Mouse (Mus musculus) embryonic facial prominence, embryonic 11.5 days (tissue): ENCODE measurements around the gene Spata6. TPM values are rescaled to one million over a fixed set of nuclear protein-coding genes. Genes with fewer than 3 reads are reported as not detected.
A peak's percentile ranks its signal among the peaks of the same experiment; 100 is the strongest.

Experiments used
- ATAC-seq: fragments of 200-750 bp; cut with Nextera tagmentation; replicated peaks from 2 replicates; pipeline ENCODE4 v1.8.0; 2017; ENCODE audit warnings: low read depth; ENCODE audit not compliant: insufficient number of reproducible peaks, low FRiP score, low TSS enrichment
- DNase-seq: peaks from one replicate; pipeline ENCODE4 v3.0.0-alpha.2; 2015; ENCODE audit warnings: low spot score
- H3K27ac ChIP-seq: fragments of 300-500 bp; sonication (generic); replicated peaks from 2 replicates; pipeline ENCODE4 v1.5.1; 2014; ENCODE audit warnings: mild to moderate bottlenecking, low read depth, low read length, control low read depth
- H3K27me3 ChIP-seq: fragments of 300-500 bp; sonication (generic); 2 replicates; pipeline ENCODE4 v1.6.1; 2014; ENCODE audit warnings: mild to moderate bottlenecking, low read length, moderate library complexity, mixed read lengths; ENCODE audit not compliant: control insufficient read depth, insufficient read depth
- H3K36me3 ChIP-seq: fragments of 300-500 bp; sonication (generic); replicated peaks from 2 replicates; pipeline ENCODE4 v1.6.1; 2014; ENCODE audit warnings: low read depth, mild to moderate bottlenecking, low read length, moderate library complexity, mixed read lengths; ENCODE audit not compliant: control insufficient read depth, insufficient read depth
- H3K4me1 ChIP-seq: fragments of 300-500 bp; sonication (generic); 2 replicates; pipeline ENCODE4 v1.6.1; 2014; ENCODE audit warnings: low read length, mixed read lengths; ENCODE audit not compliant: control insufficient read depth, insufficient read depth
- H3K4me2 ChIP-seq: fragments of 300-500 bp; sonication (generic); 2 replicates; pipeline ENCODE4 v1.6.1; 2014; ENCODE audit warnings: low read depth, mild to moderate bottlenecking, control low read depth, low read length, moderate library complexity
- H3K4me3 ChIP-seq: fragments of 300-500 bp; sonication (generic); 2 replicates; pipeline ENCODE4 v1.5.1; 2014; ENCODE audit warnings: low read depth, low read length, control low read depth
- H3K9ac ChIP-seq: fragments of 300-500 bp; sonication (generic); replicated peaks from 2 replicates; pipeline ENCODE4 v1.6.1; 2014; ENCODE audit warnings: mild to moderate bottlenecking, control low read depth, low read length
- H3K9me3 ChIP-seq: fragments of 300-500 bp; sonication (generic); replicated peaks from 2 replicates; pipeline ENCODE4 v1.6.1; 2016; ENCODE audit warnings: mild to moderate bottlenecking, low read length, inconsistent platforms, mixed read lengths; ENCODE audit not compliant: control insufficient read depth
- WGBS: fragments of 180-500 bp; shearing (Covaris S2); extraction: QIAGEN DNeasy Blood & Tissue Kit; methylation state at CpG from one replicate; pipeline ENCODE4 v1.1.7; 2014; 5-methylcytosine and 5-hydroxymethylcytosine counted together
- polyA plus RNA-seq: library from polyadenylated mRNA; unstranded; fragments of >200 nt; fragmentation: Nextera tagmentation; extraction: Ambion mirVana; gene quantifications from 2 replicates; pipeline ENCODE4 v1.2.1, GENCODE M21; 2014

Spata6 gene
- 30.6 and 32.2 TPM in 2 replicates for polyA plus RNA-seq

DNA sequence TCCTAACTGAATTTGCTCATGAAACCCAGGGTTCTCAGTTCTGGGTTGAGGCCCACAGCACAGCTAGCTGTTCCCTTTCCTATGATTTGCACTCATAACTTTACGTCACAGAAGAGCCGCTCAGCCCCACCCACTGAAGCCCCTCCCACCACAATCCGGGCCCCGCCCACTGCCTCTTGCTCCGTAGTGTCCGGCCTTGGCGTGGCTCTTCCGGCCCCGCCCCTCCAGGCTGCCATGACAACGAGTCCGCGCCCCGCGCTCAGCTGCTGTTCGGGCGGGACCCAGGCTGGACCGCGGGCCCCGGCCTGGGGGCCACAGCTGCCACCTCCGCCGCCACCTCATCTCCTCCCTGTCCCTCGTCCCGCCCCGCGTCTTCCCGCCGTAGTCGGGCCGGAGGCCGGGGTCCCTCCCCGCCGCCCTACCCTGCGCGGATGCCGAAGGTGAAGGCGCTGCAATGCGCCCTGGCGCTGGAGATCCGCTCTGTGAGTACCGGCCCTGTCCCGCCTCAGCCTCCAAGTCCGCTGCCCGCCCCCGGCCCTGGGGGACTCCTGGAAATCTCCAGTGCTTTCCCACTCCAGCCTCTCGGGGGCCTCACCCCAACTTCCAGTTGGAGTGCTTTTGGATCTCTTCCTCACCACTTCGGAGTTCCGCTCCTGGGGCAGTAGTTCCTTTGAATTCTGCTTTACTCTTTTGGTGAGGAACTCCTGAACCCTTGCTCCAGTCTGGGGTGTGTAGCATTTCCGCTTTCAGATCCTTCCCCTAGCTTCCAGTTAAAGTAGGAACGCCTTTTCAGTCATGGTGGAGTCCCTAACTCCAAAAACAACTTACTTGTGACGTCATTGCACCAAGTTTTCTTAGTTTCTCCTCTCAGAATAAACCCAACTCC is at the start of gene Spata6:
Gene Spata6 (plus strand): TSS at position 209 of the 886 bp plus-strand sequence.
- H3K27ac ChIP-seq = 0 out of 2 replicates have a peak within 1 kb of the TSS, but pooled peaks have one; percentile 2
- no peaks in the 10 kb centered on the region for H3K27me3 ChIP-seq
- peak; percentile 94 for DNase-seq
- no peaks in the 10 kb centered on the region for H3K4me1 ChIP-seq
- peak; percentile 96 for ATAC-seq
- peak within 1 kb of the TSS; percentile 56 for H3K4me3 ChIP-seq
- under 1% methylated on average over 47 of the region's 50 CpGs for WGBS
- peak within 1 kb of the TSS; percentile 44 for H3K4me2 ChIP-seq
- no peaks in the 10 kb centered on the region for H3K9me3 ChIP-seq
- peak within 1 kb of the TSS; percentile 49 for H3K9ac ChIP-seq
- no peaks in the 10 kb centered on the region for H3K36me3 ChIP-seq

DNA sequence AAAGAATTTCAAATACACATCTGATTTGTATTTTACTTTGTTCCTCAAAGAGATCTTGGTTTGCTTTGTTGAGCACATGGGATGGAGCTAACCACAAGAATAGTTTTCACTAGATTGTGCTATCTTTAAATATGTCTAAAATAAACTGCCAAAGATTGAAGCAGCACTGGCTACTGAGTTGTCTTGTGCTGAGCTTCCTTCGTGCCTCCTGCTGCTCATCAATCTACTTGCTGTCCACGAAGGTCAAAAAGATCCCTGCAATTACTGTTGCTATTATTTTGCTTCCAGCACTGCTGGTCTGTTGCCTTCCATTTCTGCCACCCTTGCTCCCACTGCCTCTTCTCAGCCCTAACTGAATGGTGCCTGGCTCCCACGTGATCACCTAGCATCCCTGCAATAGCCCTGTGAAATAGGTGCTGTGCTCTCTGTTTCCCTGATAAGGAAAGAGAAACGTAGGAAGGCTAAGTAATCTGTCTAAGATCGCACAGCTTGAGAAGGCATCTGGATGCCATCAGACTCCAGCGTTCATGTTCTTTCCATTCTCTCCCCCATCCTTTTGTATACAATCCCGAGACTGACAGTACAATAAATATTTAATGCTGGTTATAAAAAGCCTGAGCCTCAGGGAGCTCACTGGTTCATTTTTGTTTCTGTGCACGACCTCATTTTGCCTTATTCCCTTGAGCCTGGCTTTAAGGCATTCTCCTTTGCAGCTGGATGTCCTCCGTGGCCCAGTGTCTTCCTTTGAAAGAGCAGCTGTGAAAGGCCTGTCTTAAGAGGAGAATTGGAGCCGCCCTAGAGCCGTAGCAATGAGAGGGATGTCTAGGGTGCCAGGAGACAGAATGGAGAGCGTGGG is 49.0 kb upstream of the Spata6 start:
- no peaks in the 10 kb centered on the region for H3K9me3 ChIP-seq
- no peak overlapping the region for H3K4me2 ChIP-seq
- no peaks in the 10 kb centered on the region for H3K27me3 ChIP-seq
- peak; percentile 5 for DNase-seq
- no peak overlapping the region for H3K4me3 ChIP-seq
- H3K4me1 ChIP-seq = no peaks in the 10 kb centered on the region
- no peak overlapping the region for H3K27ac ChIP-seq
- 35% methylated on average over 12 of the region's 12 CpGs for WGBS
- H3K9ac ChIP-seq = no peak overlapping the region
- ATAC-seq = 0 out of 2 replicates have a peak, but pooled peaks have one; percentile 29
- H3K36me3 ChIP-seq = no peaks in the 10 kb centered on the region

DNA sequence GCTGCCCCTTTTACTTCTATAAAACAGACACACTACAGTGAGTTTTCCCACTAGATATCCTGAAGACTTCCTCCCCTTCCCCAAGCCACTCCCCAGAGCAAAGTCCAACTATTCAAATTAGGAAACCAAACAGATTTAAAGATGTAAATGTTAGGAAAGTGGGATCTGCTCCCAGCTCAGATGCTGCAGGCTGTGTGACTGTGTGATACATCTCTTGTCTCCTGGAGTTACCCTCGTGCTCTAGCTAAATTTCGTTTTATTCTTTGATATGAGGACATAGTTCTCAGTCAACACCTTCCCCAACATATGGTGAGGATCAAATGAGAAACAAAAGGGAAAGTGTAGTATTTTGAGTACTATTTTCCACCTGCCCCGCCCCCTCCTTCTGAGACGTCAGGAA is 48.3 kb upstream of the Spata6 start:
- Histone ChIP-seq H3K27me3 (no peaks in the 10 kb centered on the region), H3K4me2 (no peak overlapping the region), H3K36me3 (no peaks in the 10 kb centered on the region), H3K27ac (no peak overlapping the region), H3K9ac (no peak overlapping the region), H3K9me3 (no peaks in the 10 kb centered on the region), H3K4me1 (no peaks in the 10 kb centered on the region), H3K4me3 (no peak overlapping the region)
- DNase-seq = no peak
- no peak for ATAC-seq
- WGBS = 66% methylated on average over 4 of the region's 4 CpGs

DNA sequence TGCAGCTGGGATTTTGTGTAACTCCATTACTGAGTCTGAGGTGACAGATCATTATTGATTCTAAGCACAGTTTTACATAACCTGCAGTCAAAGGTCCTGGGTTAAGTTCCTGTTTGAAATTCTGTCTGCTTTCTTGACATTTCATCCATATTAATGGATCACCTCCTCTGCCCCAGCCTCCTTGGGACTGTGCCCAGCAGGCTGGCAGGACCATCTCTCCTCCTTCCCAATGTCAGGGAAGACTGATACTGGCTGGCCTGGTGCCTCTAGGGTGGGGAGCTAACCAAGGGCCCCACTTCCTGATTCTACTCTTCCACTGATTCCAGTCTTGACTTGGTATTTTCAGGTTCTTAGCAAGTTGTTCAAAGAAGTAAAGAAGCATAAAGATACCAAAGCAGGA is 45.9 kb upstream of the Spata6 start:
- H3K9ac ChIP-seq = no peak overlapping the region
- no peak for ATAC-seq
- H3K4me1 ChIP-seq = no peaks in the 10 kb centered on the region
- no peak overlapping the region for H3K4me2 ChIP-seq
- DNase-seq = no peak
- H3K4me3 ChIP-seq = no peak overlapping the region
- no peaks in the 10 kb centered on the region for H3K36me3 ChIP-seq
- H3K27ac ChIP-seq = no peak overlapping the region
- no peaks in the 10 kb centered on the region for H3K27me3 ChIP-seq
- H3K9me3 ChIP-seq = no peaks in the 10 kb centered on the region

DNA sequence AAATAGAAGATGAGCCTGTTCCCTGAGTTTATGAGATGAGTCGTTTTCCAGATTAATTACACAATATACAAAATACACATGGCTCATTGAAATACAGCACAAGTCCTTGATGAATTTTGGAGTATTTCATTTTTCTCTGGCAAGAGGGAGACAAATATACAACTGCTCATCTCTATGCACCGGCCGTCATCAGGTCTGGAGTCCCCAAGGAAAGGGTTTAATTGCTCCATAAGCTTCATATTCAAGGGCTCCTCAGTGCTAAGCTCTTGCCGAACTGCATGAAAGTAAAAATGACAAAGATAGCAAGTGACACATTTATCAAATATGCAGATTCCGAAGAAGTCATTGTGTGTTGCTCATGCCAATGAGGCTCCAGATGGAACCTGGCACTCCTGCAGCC is 37.9 kb upstream of the Spata6 start:
- Histone ChIP-seq H3K9ac (no peak overlapping the region), H3K9me3 (no peaks in the 10 kb centered on the region), H3K4me1 (no peaks in the 10 kb centered on the region), H3K4me3 (no peak overlapping the region), H3K27me3 (no peaks in the 10 kb centered on the region), H3K27ac (no peak overlapping the region), H3K4me2 (no peak overlapping the region), H3K36me3 (no peaks in the 10 kb centered on the region)
- DNase-seq (no peak), ATAC-seq (no peak)
- 84% methylated on average over 5 of the region's 5 CpGs for WGBS

DNA sequence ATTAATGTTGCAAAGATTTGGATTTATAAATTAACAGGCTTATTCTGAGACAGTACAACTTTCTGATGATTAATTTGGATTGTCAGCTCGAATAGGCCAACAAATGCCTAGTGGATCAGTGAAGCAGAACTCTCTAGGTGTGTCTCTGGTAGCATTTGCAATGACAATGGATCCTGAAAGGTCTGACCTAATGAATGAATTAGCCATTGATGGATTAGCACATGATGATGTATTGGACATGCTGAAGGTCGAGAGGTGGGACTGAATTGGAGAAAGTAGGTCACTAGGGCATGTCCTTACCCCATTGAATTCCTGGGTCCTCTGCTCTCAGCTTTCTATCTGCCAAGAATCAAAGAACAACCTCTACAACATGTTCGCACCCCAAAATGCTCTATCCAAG is 37.0 kb upstream of the Spata6 start:
- 78% methylated on average over 3 of the region's 3 CpGs for WGBS
- H3K4me1 ChIP-seq = no peaks in the 10 kb centered on the region
- no peaks in the 10 kb centered on the region for H3K27me3 ChIP-seq
- H3K4me3 ChIP-seq = no peak overlapping the region
- no peak overlapping the region for H3K4me2 ChIP-seq
- no peaks in the 10 kb centered on the region for H3K9me3 ChIP-seq
- no peak overlapping the region for H3K9ac ChIP-seq
- DNase-seq (no peak), ATAC-seq (no peak)
- no peak overlapping the region for H3K27ac ChIP-seq
- no peaks in the 10 kb centered on the region for H3K36me3 ChIP-seq

DNA sequence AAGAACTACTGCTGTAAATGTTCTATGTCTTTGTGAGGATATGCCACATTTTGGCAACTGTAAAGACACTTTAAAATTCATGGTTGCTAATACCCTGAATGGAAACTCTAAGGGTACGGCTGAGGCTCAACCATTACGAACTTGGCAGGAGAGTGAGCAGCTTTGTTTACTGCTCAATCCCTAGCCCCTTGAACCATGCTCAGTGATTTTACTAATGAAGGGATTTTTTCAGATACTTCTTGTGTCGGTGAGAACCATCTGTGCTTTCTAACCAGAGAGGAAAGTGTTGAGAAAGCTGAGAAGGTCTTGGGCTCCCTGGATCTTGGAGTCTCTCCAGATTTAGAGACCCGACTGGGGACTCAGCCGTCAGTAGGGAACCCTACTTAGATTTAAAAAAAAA is 35.9 kb upstream of the Spata6 start:
- no peaks in the 10 kb centered on the region for H3K27me3 ChIP-seq
- H3K4me2 ChIP-seq = no peak overlapping the region
- WGBS = 85% methylated on average over 5 of the region's 5 CpGs
- no peak overlapping the region for H3K4me3 ChIP-seq
- H3K9me3 ChIP-seq = no peaks in the 10 kb centered on the region
- DNase-seq = no peak
- ATAC-seq = no peak
- H3K36me3 ChIP-seq = no peaks in the 10 kb centered on the region
- H3K4me1 ChIP-seq = no peaks in the 10 kb centered on the region
- no peak overlapping the region for H3K27ac ChIP-seq
- H3K9ac ChIP-seq = no peak overlapping the region

DNA sequence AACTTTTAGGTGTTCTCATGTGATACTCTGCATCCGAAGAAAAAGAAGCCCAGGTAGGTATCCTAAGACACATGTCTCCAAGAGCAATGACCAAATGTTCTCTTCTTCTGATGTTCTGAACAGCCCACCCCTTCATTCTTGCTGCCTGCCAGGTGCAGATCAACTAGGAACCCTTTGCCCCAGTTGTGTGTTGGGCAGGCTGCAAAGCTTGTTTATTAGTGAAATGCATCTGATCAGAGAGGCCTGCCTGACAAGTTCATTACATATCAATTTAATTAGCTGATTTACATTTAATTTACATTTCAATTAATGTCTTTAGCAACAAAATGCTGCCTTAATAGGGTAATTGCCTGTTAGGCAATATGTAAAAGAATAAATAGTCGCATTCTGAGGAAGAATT is 33.8 kb upstream of the Spata6 start:
- DNase-seq = no peak
- Histone ChIP-seq H3K27me3 (no peaks in the 10 kb centered on the region), H3K4me3 (no peak overlapping the region), H3K9me3 (no peaks in the 10 kb centered on the region), H3K27ac (no peak overlapping the region), H3K4me1 (no peaks in the 10 kb centered on the region), H3K4me2 (no peak overlapping the region), H3K9ac (no peak overlapping the region), H3K36me3 (no peaks in the 10 kb centered on the region)
- ATAC-seq = no peak
- WGBS = 78% methylated on average over 2 of the region's 2 CpGs
